Mouse (Mus musculus) heart, embryonic 12.5 days (tissue): Measurements from ENCODE around the gene Map1lc3a. TPM values are rescaled to one million over a fixed set of nuclear protein-coding genes. Genes with fewer than 3 reads are reported as not detected.

Source experiments
- ATAC-seq: fragments of 200-750 bp; cut with Nextera tagmentation; 2 replicates; pipeline ENCODE4 v1.8.0; 2017; ENCODE audit warnings: moderate TSS enrichment, moderate library complexity; ENCODE audit not compliant: insufficient number of reproducible peaks, low FRiP score
- H3K27ac ChIP-seq: fragments of 300-500 bp; sonication (generic); 2 replicates; pipeline ENCODE4 v1.5.1; 2016; ENCODE audit warnings: mild to moderate bottlenecking, moderate library complexity; ENCODE audit not compliant: poor library complexity, severe bottlenecking
- H3K27me3 ChIP-seq: fragments of 300-500 bp; sonication (generic); replicated peaks from 2 replicates; pipeline ENCODE4 v1.6.1; 2016; ENCODE audit warnings: mild to moderate bottlenecking, moderate library complexity
- H3K36me3 ChIP-seq: fragments of 300-500 bp; sonication (generic); 2 replicates; pipeline ENCODE4 v1.6.1; 2016; ENCODE audit warnings: mild to moderate bottlenecking, moderate library complexity
- H3K4me1 ChIP-seq: fragments of 300-500 bp; sonication (generic); replicated peaks from 2 replicates; pipeline ENCODE4 v1.6.1; 2016; ENCODE audit warnings: mild to moderate bottlenecking
- H3K4me2 ChIP-seq: fragments of 300-500 bp; sonication (generic); 2 replicates; pipeline ENCODE4 v1.6.1; 2016; ENCODE audit warnings: mild to moderate bottlenecking, moderate library complexity
- H3K4me3 ChIP-seq: fragments of 300-500 bp; sonication (generic); 2 replicates; pipeline ENCODE4 v1.5.1; 2016; ENCODE audit warnings: mild to moderate bottlenecking
- H3K9ac ChIP-seq: fragments of 300-500 bp; sonication (generic); 2 replicates; pipeline ENCODE4 v1.6.1; 2016; ENCODE audit warnings: mild to moderate bottlenecking, moderate library complexity
- H3K9me3 ChIP-seq: fragments of 300-500 bp; sonication (generic); replicated peaks from 2 replicates; pipeline ENCODE4 v1.6.1; 2016; ENCODE audit warnings: mild to moderate bottlenecking, moderate library complexity
- WGBS: fragments of 180-500 bp; shearing (Covaris S2); methylation state at CpG from one replicate; pipeline ENCODE4 v1.1.7; 2016; 5-methylcytosine and 5-hydroxymethylcytosine counted together
- polyA plus RNA-seq: library from polyadenylated mRNA; unstranded; fragments of >200 nt; fragmentation: Nextera tagmentation; extraction: Ambion mirVana; gene quantifications from 2 replicates; pipeline ENCODE4 v1.2.1, GENCODE M21; 2016

Map1lc3a gene
- polyA plus RNA-seq, result 228 and 252 TPM in 2 replicates

DNA sequence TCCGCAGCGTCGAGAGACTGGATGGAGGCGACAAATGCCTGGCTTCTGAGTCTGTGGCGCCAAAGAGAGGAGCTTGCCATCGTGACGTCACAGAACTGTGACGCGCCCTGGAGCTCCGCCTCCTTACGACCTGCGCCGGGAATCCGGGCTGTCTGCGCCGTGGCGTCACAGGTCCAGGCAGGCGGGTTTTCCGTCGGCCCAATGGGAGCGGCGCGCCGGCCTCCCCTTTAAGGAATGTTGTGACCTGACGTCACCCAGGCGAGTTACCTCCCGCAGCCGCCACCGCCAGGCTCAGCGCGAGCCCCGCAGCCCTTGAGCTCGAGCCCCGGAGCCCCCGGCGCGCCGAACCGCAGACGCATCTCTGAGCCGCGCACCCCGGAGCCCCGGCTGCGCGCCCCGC, at the start of gene Map1lc3a:
TSS of gene Map1lc3a (plus strand) at position 103 of the 400 bp plus-strand sequence.
- Histone ChIP-seq H3K9ac (peak within 1 kb of the TSS; percentile 97), H3K4me1 (peaks cover 22% of the 10 kb centered on the region), H3K27ac (peak within 1 kb of the TSS; percentile 83), H3K4me2 (peak within 1 kb of the TSS; percentile 85), H3K27me3 (no peaks in the 10 kb centered on the region), H3K36me3 (peaks cover 18% of the 10 kb centered on the region), H3K4me3 (peak within 1 kb of the TSS; percentile 95), H3K9me3 (no peaks in the 10 kb centered on the region)
- WGBS, result under 1% methylated on average over 47 of the region's 47 CpGs
- ATAC-seq, result peak; percentile 91

DNA sequence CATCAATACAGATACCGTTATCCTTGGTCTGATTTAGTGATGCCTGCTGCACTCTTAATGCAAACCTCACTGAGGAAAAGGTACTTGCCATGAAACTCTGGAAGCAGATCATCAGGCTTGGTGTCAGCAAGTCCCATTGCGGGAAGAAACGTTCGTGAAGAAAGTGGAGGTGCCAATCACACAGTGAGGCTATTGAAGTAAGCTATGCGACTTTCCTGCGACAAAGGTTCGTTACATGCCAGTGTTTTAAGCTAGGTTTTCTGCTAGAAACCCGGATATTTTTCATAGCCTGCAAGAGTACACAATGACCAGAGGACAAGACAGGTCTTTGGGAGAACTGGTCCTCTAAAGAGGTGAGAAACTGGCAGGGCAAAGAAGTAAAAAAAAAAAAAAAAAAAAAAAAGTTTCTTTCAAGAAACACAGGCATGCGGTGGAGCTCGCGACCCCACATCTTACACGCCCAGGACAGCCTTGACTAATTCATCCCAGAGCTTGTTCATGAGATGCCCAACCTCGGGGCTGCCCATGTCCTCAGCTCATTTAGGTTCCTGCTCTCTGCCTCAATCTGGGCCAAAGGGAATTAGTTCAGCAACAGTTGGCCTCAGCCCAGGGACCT, 40.2 kb upstream of the Map1lc3a start:
- ATAC-seq, result peak; percentile 82
- H3K9ac ChIP-seq, result peak overlapping the region; percentile 91
- H3K4me1 ChIP-seq, result peaks cover 26% of the 10 kb centered on the region
- WGBS, result 7% methylated on average over 13 of the region's 13 CpGs
- H3K9me3 ChIP-seq, result no peaks in the 10 kb centered on the region
- peak overlapping the region; percentile 92 for H3K27ac ChIP-seq
- H3K4me3 ChIP-seq, result peak overlapping the region; percentile 92
- H3K4me2 ChIP-seq, result peak overlapping the region; percentile 98
- H3K36me3 ChIP-seq, result peaks cover 10% of the 10 kb centered on the region
- no peaks in the 10 kb centered on the region for H3K27me3 ChIP-seq

DNA sequence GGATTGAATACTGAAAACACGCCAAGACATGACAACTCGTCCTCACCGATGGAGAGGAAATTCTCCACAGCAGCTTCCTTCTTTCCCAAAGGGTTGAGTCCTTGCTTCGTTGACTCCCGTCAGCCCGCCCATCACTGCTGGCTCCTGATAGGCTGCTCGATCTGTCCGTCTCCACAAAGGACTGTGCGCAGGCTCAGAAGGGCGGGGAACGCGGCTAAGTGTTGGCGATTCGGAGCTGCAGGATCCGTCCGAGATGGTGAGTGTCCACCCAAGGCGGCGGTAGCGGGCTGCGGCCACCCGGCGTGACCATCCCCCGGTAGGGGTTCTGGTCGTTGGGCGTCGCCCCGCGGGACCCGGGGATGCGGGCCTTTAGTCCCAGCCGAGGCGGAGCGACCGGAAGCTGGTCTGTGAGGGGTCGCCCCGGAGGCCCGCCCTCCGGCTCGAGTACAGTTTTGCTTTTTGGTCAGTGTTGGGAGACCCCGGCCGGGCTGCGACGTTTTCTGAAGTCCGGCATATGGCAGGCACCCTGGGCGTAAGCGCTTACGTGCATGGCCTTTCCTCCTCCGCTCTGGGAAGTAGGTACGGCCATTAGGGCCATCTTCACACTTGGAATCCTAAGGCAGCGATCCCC, 39.6 kb upstream of the Map1lc3a start, which contains the start of gene Dynlrb1:
TSS of gene Dynlrb1 (plus strand) at position 172 of the 631 bp plus-strand sequence.
- WGBS, result under 1% methylated on average over 50 of the region's 50 CpGs

DNA sequence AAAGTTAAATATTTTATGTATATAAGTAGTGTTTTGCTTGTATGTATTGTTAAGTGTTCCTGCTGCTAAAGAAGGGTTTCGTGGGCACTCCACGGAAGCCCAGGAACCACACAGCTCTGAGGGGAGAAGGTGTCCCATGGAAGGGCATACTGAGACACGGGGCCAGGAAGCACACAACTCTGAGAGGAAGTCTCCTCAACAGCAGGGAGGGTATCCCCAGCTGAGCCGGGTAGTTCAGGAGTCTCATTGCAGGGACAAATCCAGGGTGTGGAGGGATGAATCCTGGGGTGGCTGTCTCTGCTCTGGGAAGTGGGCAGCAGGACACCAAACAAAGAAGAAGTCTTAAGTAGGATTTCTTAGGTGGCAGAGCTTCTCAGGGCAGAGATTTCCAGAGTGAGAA, 38.8 kb upstream of the Map1lc3a start:
- no peaks in the 10 kb centered on the region for H3K27me3 ChIP-seq
- H3K9ac ChIP-seq, result peak overlapping the region; percentile 91
- no peaks in the 10 kb centered on the region for H3K9me3 ChIP-seq
- peak overlapping the region; percentile 9; the same call in 1 of the 2 replicates for H3K27ac ChIP-seq
- peaks cover 14% of the 10 kb centered on the region for H3K36me3 ChIP-seq
- no peak for ATAC-seq
- 12% methylated on average over 4 of the region's 4 CpGs for WGBS
- H3K4me3 ChIP-seq, result peak overlapping the region; percentile 92
- peaks cover 33% of the 10 kb centered on the region for H3K4me1 ChIP-seq
- peak overlapping the region; percentile 98 for H3K4me2 ChIP-seq

More for the DNA sequence above, 39.6 kb upstream of the Map1lc3a start, which contains the start of gene Dynlrb1:
- peaks cover 32% of the 10 kb centered on the region for H3K4me1 ChIP-seq
- H3K9ac ChIP-seq, result peak within 1 kb of the TSS; percentile 91
- H3K27ac ChIP-seq, result peak within 1 kb of the TSS; percentile 92
- H3K4me3 ChIP-seq, result peak within 1 kb of the TSS; percentile 92
- peak; percentile 98 for ATAC-seq
- no peaks in the 10 kb centered on the region for H3K9me3 ChIP-seq
- H3K27me3 ChIP-seq, result no peaks in the 10 kb centered on the region
- peaks cover 11% of the 10 kb centered on the region for H3K36me3 ChIP-seq
- peak within 1 kb of the TSS; percentile 98 for H3K4me2 ChIP-seq

DNA sequence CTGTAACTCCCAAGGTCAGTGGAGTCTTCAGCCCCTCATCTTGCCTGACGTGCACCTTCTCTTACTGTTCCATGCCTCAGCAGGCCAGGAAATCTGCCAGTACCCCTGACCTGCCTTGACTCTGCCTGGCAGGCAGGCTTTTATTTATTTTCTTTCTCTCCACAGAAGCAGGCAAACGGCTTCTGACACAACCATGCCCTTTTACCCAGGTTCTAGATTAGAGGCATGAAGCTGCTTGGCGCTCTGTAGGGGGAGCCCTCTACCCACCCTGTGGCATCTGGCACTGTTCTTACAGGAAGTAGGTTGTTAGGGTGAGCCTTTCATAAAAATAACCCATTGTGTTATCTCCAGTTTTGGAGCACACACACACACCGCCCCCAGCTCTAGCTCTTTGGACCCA, 35.2 kb upstream of the Map1lc3a start:
- no peak overlapping the region for H3K27ac ChIP-seq
- no peak overlapping the region for H3K4me2 ChIP-seq
- no peaks in the 10 kb centered on the region for H3K9me3 ChIP-seq
- H3K27me3 ChIP-seq, result no peaks in the 10 kb centered on the region
- 84% methylated on average over 4 of the region's 4 CpGs for WGBS
- no peak overlapping the region for H3K4me3 ChIP-seq
- H3K36me3 ChIP-seq, result peaks cover 50% of the 10 kb centered on the region
- H3K4me1 ChIP-seq, result peaks cover 42% of the 10 kb centered on the region
- no peak for ATAC-seq
- no peak overlapping the region for H3K9ac ChIP-seq

DNA sequence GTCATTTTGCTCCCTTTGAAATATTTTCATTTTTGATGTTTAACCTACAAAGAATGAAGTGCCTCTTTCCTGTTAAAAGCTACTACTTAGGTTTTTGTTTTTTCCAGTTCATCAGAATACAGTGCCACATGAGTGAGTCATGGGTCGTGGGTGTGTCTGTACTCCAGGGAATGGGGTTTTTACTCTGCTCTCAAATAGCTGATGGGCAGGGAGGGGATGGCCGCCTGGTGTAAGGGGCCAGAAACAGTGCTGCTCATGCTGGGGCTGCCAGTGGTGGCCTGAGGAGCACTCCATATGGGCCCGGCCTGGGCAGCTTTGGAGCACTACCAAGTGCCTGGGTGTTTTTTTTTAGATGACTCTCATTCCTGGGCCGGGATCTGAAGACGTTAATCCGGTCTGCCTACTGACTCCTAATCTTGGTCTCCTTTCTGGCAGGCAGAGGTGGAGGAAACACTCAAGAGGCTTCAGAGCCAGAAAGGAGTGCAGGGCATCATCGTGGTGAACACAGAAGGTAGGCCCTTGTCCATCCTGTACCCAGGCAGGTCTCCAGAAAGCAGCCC, 33.7 kb upstream of the Map1lc3a start:
- H3K4me1 ChIP-seq, result peaks cover 43% of the 10 kb centered on the region
- no peak overlapping the region for H3K4me2 ChIP-seq
- ATAC-seq, result no peak
- peaks cover 64% of the 10 kb centered on the region for H3K36me3 ChIP-seq
- H3K4me3 ChIP-seq, result no peak overlapping the region
- H3K9me3 ChIP-seq, result no peaks in the 10 kb centered on the region
- WGBS, result 66% methylated on average over 7 of the region's 7 CpGs
- no peak overlapping the region for H3K9ac ChIP-seq
- 0 out of 2 replicates have a peak overlapping the region, but pooled peaks have one; percentile 11 for H3K27ac ChIP-seq
- no peaks in the 10 kb centered on the region for H3K27me3 ChIP-seq

DNA sequence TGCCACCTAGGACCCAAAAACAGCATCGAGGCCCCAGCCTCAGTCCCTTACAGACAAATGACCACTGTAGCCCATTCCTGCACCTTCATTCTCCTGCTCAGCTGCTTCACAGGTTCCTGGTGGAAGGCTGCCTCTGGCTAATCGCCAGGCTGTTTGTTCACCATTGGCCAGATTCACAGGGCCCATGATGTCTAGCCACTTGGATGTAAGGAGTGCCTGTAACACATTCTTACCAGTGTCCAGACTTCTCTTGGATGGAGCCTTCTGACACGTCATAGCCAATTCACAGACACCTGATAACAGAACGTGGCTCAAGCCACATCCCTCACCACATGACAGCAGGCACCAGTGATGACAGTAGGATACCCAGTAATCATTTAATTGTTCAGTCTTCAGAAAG, 29.9 kb upstream of the Map1lc3a start:
- no peaks in the 10 kb centered on the region for H3K27me3 ChIP-seq
- H3K4me1 ChIP-seq, result peaks cover 19% of the 10 kb centered on the region
- H3K9ac ChIP-seq, result no peak overlapping the region
- no peaks in the 10 kb centered on the region for H3K9me3 ChIP-seq
- H3K4me3 ChIP-seq, result no peak overlapping the region
- no peak overlapping the region for H3K4me2 ChIP-seq
- H3K27ac ChIP-seq, result peak overlapping the region; percentile 7; the same call in 1 of the 2 replicates
- 56% methylated on average over 4 of the region's 4 CpGs for WGBS
- ATAC-seq, result no peak
- H3K36me3 ChIP-seq, result peaks cover 94% of the 10 kb centered on the region

DNA sequence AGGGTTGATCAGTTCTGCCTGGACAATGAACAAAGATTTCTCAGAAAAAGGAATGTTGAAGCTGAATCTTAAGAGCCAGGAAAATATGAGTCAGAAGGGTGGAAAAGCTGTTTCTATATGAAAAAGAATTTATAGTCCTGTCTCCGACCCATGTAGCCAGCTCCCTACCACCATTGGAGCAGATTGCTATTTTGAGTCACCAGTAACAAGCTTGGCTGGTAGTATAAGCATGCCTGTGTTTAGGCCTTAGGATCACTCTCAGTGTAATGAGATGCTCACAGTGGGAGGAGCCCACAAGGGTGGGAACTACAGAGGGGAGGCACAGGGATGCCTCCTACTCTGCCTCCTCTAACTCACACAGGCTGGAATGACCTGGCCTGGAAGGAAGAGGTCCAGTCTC, 27.9 kb upstream of the Map1lc3a start:
- Histone ChIP-seq H3K9me3 (no peaks in the 10 kb centered on the region), H3K27ac (no peak overlapping the region), H3K9ac (no peak overlapping the region), H3K4me3 (no peak overlapping the region), H3K36me3 (peaks cover 86% of the 10 kb centered on the region), H3K4me1 (peaks cover 14% of the 10 kb centered on the region), H3K27me3 (no peaks in the 10 kb centered on the region), H3K4me2 (no peak overlapping the region)
- no peak for ATAC-seq
- 89% methylated on average over 1 of the region's 1 CpGs for WGBS

DNA sequence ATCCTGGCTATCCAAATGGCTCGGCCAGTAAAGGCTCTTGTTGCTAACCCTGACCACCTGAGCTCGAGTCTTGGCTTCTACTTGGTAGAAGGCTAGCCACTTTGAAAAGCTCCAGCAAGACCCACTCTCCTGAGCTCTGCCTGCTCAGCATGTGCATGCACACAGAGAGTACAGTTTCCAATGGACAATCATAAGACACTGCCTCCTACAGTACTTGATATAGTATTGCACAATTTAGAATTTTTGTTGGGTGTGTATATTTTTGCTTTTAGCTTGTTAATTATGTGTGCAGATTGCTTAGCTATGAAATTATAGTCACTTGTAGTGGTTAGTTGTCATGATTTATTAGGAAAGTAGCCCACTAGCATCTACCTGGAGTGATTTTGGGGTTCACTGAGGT, 27.4 kb upstream of the Map1lc3a start:
- Histone ChIP-seq H3K27ac (no peak overlapping the region), H3K9me3 (no peaks in the 10 kb centered on the region), H3K27me3 (no peaks in the 10 kb centered on the region), H3K4me2 (no peak overlapping the region), H3K4me1 (peaks cover 14% of the 10 kb centered on the region), H3K9ac (no peak overlapping the region), H3K4me3 (no peak overlapping the region), H3K36me3 (peaks cover 81% of the 10 kb centered on the region)
- 79% methylated on average over 2 of the region's 2 CpGs for WGBS
- no peak for ATAC-seq

DNA sequence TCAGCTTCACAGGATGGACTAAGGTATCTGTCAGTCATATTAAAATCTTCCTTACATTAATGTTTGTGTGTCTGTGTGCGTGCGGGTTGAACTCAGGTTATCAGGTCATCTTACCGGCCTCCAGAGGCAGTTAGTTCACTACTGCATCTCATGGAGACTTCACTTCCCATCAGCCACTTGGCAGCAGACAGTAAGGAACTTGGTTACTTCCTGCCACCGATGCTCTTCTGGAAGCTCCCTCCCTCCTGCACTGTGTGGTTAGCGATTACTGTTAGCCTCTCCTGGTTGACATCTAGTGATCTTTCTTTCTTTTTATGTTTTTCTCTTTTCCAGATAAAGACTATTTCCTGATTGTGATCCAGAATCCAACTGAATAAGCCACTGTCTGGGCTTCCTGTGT, 26.5 kb upstream of the Map1lc3a start:
- no peak overlapping the region for H3K4me2 ChIP-seq
- no peaks in the 10 kb centered on the region for H3K9me3 ChIP-seq
- H3K4me3 ChIP-seq, result no peak overlapping the region
- H3K27me3 ChIP-seq, result no peaks in the 10 kb centered on the region
- H3K9ac ChIP-seq, result no peak overlapping the region
- peaks cover 14% of the 10 kb centered on the region for H3K4me1 ChIP-seq
- H3K27ac ChIP-seq, result no peak overlapping the region
- H3K36me3 ChIP-seq, result peaks cover 72% of the 10 kb centered on the region
- 91% methylated on average over 5 of the region's 5 CpGs for WGBS
- no peak for ATAC-seq

DNA sequence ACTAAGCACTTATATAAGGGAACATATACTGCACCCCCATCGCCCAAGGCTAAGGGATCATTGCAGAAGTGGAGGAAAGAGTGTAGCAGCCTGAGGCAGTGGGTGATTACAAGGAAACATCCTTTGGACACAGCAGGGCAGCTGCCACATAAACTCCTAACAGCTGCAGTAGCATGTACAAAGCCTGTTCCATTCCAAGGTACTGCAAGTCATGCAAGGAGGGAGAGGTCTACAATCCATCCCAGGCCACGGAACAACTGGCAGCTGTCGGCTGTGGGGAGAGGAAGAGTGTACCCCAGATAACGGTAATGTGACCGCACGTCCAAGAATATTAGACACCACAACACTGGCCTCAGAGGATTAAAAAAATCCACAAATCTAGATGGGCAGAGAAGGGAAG, 10.6 kb upstream of the Map1lc3a start:
- no peaks in the 10 kb centered on the region for H3K4me1 ChIP-seq
- H3K9ac ChIP-seq, result no peak overlapping the region
- no peak for ATAC-seq
- no peak overlapping the region for H3K4me2 ChIP-seq
- 82% methylated on average over 6 of the region's 6 CpGs for WGBS
- peaks cover 5% of the 10 kb centered on the region; the same call in 1 of the 2 replicates for H3K9me3 ChIP-seq
- H3K4me3 ChIP-seq, result no peak overlapping the region
- H3K36me3 ChIP-seq, result no peaks in the 10 kb centered on the region
- H3K27ac ChIP-seq, result no peak overlapping the region
- H3K27me3 ChIP-seq, result no peaks in the 10 kb centered on the region
